Mouse (Mus musculus): ENCODE data around the gene Cdkn3. TPM values are rescaled to one million over a fixed set of nuclear protein-coding genes. Genes with fewer than 3 reads are reported as not detected.

Gene Cdkn3
- polyA plus RNA-seq, 1 experiment from 2014 or later, result 5.2 TPM

- Histone ChIP-seq H3K4me2 (replicated peaks; ENCODE audit: low read depth, low read length) (no peak overlapping the region), H3K9ac (replicated peaks; ENCODE audit: low read depth) (no peak overlapping the region), H3K27me3 (replicated peaks; ENCODE audit: insufficient read depth, low read length) (no peaks in the 10 kb centered on the region), H3K4me3 (ENCODE audit: low read depth, low read length) (no peak overlapping the region), H3K9me3 (ENCODE audit: low read length) (no peaks in the 10 kb centered on the region), H3K4me1 (ENCODE audit: insufficient read depth, low read depth, low read length) (no peaks in the 10 kb centered on the region), H3K27ac (ENCODE audit: low read length) (no peak overlapping the region), H3K36me3 (ENCODE audit: insufficient read depth, low read length) (no peaks in the 10 kb centered on the region)
- 90% methylated on average over 8 of the region's 8 CpGs for WGBS
- ATAC-seq (no peak), DNase-seq (ENCODE audit: low spot score) (no peak)
- no peak for TF ChIP-seq CTCF (IDR thresholded peaks at IDR 0.05)
- TF ChIP-seq EP300 (IDR thresholded peaks at IDR 0.05), result no peak
These were observed 4.5 kb upstream of the Cdkn3 start for GRCm38 (mm10) chr14:46755851-46756250.

GRCm38 (mm10) chr14:46757736-46758135 is 2.6 kb upstream of the Cdkn3 start:
- ATAC-seq (no peak), DNase-seq (ENCODE audit: low spot score) (no peak)
- no peaks in the 10 kb centered on the region for H3K4me1 ChIP-seq (ENCODE audit: insufficient read depth, low read depth, low read length)
- H3K9ac ChIP-seq (replicated peaks; ENCODE audit: low read depth), result no peak overlapping the region
- no peak overlapping the region for H3K4me3 ChIP-seq (ENCODE audit: low read depth, low read length)
- H3K9me3 ChIP-seq (ENCODE audit: low read length), result no peaks in the 10 kb centered on the region
- H3K36me3 ChIP-seq (ENCODE audit: insufficient read depth, low read length), result no peaks in the 10 kb centered on the region
- WGBS, result 65% methylated on average over 9 of the region's 9 CpGs
- H3K27ac ChIP-seq (ENCODE audit: low read length), result no peak overlapping the region
- H3K27me3 ChIP-seq (replicated peaks; ENCODE audit: insufficient read depth, low read length), result no peaks in the 10 kb centered on the region
- H3K4me2 ChIP-seq (replicated peaks; ENCODE audit: low read depth, low read length), result no peak overlapping the region
- TF ChIP-seq CTCF (IDR thresholded peaks at IDR 0.05) (no peak), EP300 (IDR thresholded peaks at IDR 0.05) (no peak)

GRCm38 (mm10) chr14:46759970-46760354 is 379 bp upstream of the Cdkn3 start:
- no peaks in the 10 kb centered on the region for H3K4me1 ChIP-seq (ENCODE audit: insufficient read depth, low read depth, low read length)
- no peaks in the 10 kb centered on the region for H3K36me3 ChIP-seq (ENCODE audit: insufficient read depth, low read length)
- H3K4me3 ChIP-seq (ENCODE audit: low read depth, low read length), result peak overlapping the region; percentile 71
- H3K4me2 ChIP-seq (replicated peaks; ENCODE audit: low read depth, low read length), result peak overlapping the region; percentile 91
- no peak for DNase-seq (ENCODE audit: low spot score)
- no peaks in the 10 kb centered on the region for H3K9me3 ChIP-seq (ENCODE audit: low read length)
- no peak overlapping the region for H3K27ac ChIP-seq (ENCODE audit: low read length)
- no peaks in the 10 kb centered on the region for H3K27me3 ChIP-seq (replicated peaks; ENCODE audit: insufficient read depth, low read length)
- no peak overlapping the region for H3K9ac ChIP-seq (replicated peaks; ENCODE audit: low read depth)
- ATAC-seq, result no peak
- TF ChIP-seq CTCF (IDR thresholded peaks at IDR 0.05), result no peak
- WGBS, result 3% methylated on average over 7 of the region's 7 CpGs

DNA sequence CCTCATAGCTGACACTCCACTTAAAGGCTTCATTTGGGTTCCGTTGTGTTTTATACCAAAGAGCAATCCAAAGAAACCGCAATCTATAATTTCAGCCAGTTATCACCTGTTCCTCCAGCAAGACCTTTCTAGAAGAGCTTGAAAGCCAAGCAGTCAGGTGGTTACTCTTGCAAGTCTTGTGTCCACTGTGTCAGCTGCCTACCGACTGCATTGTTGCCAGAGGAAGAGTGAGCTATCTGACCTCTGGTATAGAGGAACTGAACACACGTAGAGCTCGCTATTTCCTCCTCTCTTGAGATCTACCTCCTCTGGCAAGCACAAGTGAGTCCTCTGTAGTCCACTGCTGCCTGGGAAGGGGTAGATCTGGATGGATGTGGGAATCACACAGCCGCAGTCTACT is 845 bp downstream of the Cdkn3 start:
- TF ChIP-seq EP300 (IDR thresholded peaks at IDR 0.05) (no peak), CTCF (IDR thresholded peaks at IDR 0.05) (no peak)
- Histone ChIP-seq H3K9me3 (ENCODE audit: low read length) (no peaks in the 10 kb centered on the region), H3K27ac (ENCODE audit: low read length) (no peak overlapping the region), H3K4me2 (replicated peaks; ENCODE audit: low read depth, low read length) (peak overlapping the region; percentile 91), H3K27me3 (replicated peaks; ENCODE audit: insufficient read depth, low read length) (no peaks in the 10 kb centered on the region), H3K36me3 (ENCODE audit: insufficient read depth, low read length) (no peaks in the 10 kb centered on the region), H3K4me1 (ENCODE audit: insufficient read depth, low read depth, low read length) (no peaks in the 10 kb centered on the region), H3K4me3 (ENCODE audit: low read depth, low read length) (peak overlapping the region; percentile 71), H3K9ac (replicated peaks; ENCODE audit: low read depth) (no peak overlapping the region; the same call in 1 of the 2 replicates)
- ATAC-seq (no peak), DNase-seq (ENCODE audit: low spot score) (peak; percentile 21)
- WGBS, result 28% methylated on average over 6 of the region's 6 CpGs

DNA sequence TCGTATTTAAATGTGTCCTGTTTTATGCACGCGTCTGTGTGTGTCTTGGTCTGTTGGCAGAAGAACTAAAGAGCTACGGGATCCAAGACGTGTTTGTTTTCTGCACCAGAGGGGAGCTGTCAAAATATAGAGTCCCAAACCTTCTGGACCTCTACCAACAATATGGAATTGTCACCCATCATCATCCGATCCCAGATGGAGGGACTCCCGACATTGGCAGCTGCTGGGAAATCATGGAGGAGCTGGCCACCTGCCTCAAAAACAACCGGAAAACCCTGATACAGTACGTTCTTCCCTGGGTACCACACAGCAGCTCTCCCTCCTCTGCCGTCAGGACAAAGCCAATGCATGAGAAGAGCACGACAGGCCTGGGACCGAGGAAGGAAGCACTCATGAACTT is 6.8 kb downstream of the Cdkn3 start:
- 66% methylated on average over 12 of the region's 12 CpGs for WGBS
- Histone ChIP-seq H3K36me3 (ENCODE audit: insufficient read depth, low read length) (no peaks in the 10 kb centered on the region), H3K27ac (ENCODE audit: low read length) (no peak overlapping the region), H3K4me2 (replicated peaks; ENCODE audit: low read depth, low read length) (no peak overlapping the region), H3K4me1 (ENCODE audit: insufficient read depth, low read depth, low read length) (no peaks in the 10 kb centered on the region), H3K9ac (replicated peaks; ENCODE audit: low read depth) (no peak overlapping the region), H3K4me3 (ENCODE audit: low read depth, low read length) (no peak overlapping the region), H3K9me3 (ENCODE audit: low read length) (no peaks in the 10 kb centered on the region), H3K27me3 (replicated peaks; ENCODE audit: insufficient read depth, low read length) (no peaks in the 10 kb centered on the region)
- ATAC-seq (no peak; the same call in 1 of the 2 replicates), DNase-seq (ENCODE audit: low spot score) (no peak)
- TF ChIP-seq EP300 (IDR thresholded peaks at IDR 0.05) (no peak), CTCF (IDR thresholded peaks at IDR 0.05) (no peak)

- no peak for TF ChIP-seq CTCF (IDR thresholded peaks at IDR 0.05)
- peak; percentile 52; the same call in 1 of the 2 replicates for TF ChIP-seq EP300 (IDR thresholded peaks at IDR 0.05)
- DNase-seq (ENCODE audit: low spot score) (peak; percentile 50), ATAC-seq (peak; percentile 82)
- Histone ChIP-seq H3K9me3 (ENCODE audit: low read length) (no peaks in the 10 kb centered on the region), H3K36me3 (ENCODE audit: insufficient read depth, low read length) (0 out of 2 replicates have a peak, but pooled peaks cover 3% of the 10 kb centered on the region), H3K9ac (replicated peaks; ENCODE audit: low read depth) (no peak overlapping the region), H3K4me2 (replicated peaks; ENCODE audit: low read depth, low read length) (no peak overlapping the region), H3K4me3 (ENCODE audit: low read depth, low read length) (no peak overlapping the region), H3K27ac (ENCODE audit: low read length) (no peak overlapping the region), H3K4me1 (ENCODE audit: insufficient read depth, low read depth, low read length) (no peaks in the 10 kb centered on the region), H3K27me3 (replicated peaks; ENCODE audit: insufficient read depth, low read length) (no peaks in the 10 kb centered on the region)
- WGBS, result 60% methylated on average over 6 of the region's 6 CpGs
These were observed 9.7 kb downstream of the Cdkn3 start for GRCm38 (mm10) chr14:46770036-46770435.

DNA sequence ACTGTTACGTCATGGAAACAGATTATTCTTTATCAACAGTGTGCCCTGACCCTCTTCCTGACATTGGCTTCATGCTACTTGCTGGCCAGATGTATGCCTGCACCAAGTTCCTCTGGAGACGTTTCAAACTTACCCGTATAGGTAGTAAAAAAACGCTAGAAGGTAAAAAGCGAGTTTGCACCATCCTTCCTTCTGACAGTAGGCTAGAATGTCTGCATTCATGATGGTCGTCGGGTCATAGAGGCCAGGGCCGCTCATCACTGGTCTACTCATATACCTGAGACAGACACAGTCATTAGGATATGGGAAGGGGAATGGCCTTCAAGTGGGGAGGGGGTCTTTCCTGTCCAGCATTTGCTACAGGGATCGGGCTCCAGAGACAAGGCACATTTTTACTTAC is 18.4 kb downstream of the Cdkn3 start:
- Histone ChIP-seq H3K4me2 (replicated peaks; ENCODE audit: low read depth, low read length) (no peak overlapping the region), H3K4me1 (ENCODE audit: insufficient read depth, low read depth, low read length) (no peaks in the 10 kb centered on the region), H3K4me3 (ENCODE audit: low read depth, low read length) (no peak overlapping the region), H3K9me3 (ENCODE audit: low read length) (peaks cover 3% of the 10 kb centered on the region; the same call in 1 of the 2 replicates), H3K27ac (ENCODE audit: low read length) (no peak overlapping the region), H3K36me3 (ENCODE audit: insufficient read depth, low read length) (peaks cover 29% of the 10 kb centered on the region), H3K9ac (replicated peaks; ENCODE audit: low read depth) (no peak overlapping the region), H3K27me3 (replicated peaks; ENCODE audit: insufficient read depth, low read length) (no peaks in the 10 kb centered on the region)
- no peak for DNase-seq (ENCODE audit: low spot score)
- no peak for TF ChIP-seq CTCF (IDR thresholded peaks at IDR 0.05)
- TF ChIP-seq EP300 (IDR thresholded peaks at IDR 0.05), result no peak
- WGBS, result 94% methylated on average over 9 of the region's 9 CpGs
- no peak for ATAC-seq

All from lung, postnatal 0 days (tissue).